Mouse (Mus musculus) layer of hippocampus, adult 9-11 months (tissue): ENCODE measurements around the gene Gemin4.

Source experiments
- DNase-seq: peaks from one replicate; pipeline ENCODE4 v3.0.0; 2022

The Gemin4 gene

DNA sequence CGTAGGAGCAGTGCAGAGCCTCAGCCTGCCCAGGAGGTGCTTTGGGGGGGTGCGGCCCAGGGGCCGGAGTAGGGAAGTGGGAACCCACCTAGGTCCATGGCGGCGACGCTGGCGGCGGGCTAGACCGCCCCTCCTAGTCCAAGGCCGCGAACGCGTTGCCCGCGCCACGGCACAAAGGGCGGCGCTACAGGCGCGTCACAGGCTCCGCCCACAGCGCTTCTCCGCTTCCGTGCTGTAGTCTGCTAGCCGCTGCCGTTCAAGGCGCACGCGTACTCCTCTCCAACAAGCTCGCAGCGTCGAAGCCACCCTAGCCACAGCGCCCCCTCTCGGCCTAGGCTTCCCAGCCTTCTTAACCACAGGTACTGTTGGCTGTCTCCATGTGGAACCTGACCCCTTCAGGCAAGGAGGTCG is at the start of gene Gemin4, which contains the start of gene Dbil5:
Gene Gemin4, minus strand, starts transcription at position 275 of the 411 bp plus-strand sequence.
Gene Dbil5, plus strand, starts transcription at position 219 of the 411 bp plus-strand sequence.
- peak; percentile 97 for DNase-seq

DNA sequence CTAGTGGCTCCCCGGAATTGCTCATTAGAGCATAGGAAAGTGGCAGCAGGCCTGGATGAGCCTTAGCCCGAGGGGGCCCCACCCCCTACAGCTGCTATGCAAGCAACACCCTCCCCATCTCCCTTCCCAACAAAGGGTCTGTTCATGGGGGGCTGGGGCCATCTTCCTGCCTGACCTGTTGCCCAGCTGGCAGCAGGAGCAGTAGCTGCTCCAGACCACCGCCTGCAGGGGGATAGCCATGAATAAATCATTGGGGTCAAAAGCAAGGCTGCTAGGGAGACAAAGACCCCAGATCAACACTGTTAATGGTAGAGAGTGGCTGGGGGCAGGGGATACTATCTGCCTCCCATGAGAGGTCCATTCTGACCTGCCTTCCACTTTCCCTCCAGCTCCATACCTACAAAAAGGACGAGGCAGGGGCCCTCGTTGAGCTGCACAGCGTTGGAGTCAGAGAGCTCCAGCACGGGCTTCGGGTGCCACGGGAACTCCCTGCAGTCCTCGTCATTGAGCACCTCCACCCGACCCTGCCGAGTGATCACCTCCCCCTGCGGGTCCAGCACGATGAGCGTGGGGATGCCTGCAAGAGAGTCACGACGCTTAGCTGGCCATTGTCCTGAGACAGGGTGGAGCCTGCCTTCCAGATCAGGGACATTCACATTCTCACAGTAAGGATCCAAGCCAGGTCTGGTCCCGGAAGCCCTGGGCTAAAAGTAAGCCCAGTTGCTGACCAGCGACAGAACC is 45.3 kb upstream of the Gemin4 start:
- no peak for DNase-seq

DNA sequence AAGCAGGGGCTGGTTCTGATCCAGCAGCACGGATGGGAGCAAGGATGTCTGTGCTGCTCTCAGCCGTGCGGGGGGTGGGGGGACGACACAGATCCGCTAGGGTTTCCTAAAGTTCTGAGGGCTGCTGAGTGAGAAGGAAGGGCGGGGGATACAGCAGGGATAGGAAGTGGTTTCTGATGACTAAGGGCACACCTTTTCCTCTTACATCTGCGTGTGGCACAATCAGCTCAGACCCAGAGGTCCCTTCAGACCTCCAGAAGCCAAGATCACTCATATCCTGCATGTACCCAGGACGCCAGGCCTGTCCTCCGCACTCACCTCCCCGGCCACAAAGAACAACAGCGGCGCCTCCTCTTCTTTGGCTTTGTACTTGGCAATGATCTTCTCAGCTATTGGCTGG is 43.8 kb upstream of the Gemin4 start:
- no peak for DNase-seq

DNA sequence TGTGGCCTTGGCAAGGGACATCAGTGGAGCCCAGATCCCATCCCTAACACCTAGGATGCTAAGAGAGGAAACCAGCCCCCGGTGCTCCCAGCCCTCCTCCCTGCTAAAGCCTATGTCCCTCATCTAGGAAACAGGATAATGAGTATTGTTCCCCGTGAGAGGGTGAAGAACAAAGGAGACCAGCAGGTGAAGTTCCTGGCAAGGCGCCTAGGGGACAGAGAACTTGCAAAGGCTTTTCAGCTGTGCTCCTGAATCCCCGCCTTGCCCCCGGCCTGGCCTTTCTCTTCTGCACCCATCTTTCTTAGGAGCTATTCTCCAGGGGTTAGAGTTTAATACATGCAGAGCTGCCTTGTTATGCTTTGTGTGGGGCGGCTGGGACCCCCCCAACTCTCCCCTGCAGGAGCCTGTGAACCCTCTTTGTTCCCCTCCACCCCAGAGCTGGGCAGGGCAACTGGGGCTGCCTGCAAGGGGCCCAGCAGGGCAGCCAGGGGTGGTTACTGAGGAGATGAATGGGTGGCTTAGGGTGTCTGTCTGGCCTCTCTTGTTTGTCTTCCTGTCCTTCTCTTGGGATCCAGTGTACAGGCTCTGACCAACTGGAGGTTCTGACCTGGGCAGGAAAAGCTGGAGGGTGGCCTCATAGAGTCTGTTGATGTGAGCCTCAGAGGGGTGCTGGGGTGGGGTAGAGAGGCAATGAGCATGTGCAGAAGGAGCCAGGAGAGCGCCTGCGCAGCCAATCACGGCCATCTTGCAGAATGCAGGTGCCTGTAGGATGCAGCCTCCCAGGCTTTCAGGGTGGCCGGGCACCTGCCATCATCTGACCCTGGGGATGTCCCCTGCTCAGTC is 43.0 kb upstream of the Gemin4 start:
- DNase-seq: no peak

DNA sequence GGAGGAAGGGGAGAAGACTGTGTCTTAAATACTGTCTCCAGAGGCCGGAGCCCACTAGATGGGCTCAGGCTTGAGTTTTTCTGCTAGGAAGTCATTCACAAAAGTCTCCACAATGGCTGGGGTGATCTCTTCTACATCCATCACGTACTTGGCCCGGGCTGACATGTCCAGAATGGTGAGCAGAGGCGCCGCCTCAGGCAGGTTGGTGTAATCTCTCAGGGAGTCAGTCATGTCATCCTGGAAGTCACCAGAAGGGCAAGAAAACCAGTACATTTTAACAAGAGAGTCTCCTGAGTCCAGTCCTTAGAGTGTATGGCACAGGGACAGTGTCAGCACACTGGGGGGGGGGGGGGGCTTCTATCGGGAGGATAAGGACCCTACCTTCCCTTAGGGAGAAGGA is 41.0 kb upstream of the Gemin4 start:
- DNase-seq: no peak

DNA sequence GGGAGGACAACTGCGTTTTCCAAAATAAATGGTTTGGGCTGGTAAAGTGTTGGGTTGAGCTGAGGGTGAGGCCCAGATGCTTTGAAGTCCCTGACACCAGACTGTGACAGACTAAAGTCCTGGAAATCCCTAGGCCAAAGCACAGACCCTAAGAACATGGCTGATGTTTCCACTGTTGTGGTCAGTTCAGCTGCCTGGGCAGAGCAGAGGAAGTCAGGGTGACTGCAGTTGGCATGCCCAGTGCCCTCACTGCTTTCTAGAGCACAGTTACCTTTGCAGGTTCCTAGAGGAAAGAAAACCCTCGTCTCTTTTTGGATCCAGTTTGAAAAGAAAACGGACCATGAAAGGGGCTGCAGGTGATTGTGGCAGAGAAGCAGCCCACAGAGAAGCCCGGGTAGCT is 39.9 kb upstream of the Gemin4 start:
- DNase-seq: no peak

DNA sequence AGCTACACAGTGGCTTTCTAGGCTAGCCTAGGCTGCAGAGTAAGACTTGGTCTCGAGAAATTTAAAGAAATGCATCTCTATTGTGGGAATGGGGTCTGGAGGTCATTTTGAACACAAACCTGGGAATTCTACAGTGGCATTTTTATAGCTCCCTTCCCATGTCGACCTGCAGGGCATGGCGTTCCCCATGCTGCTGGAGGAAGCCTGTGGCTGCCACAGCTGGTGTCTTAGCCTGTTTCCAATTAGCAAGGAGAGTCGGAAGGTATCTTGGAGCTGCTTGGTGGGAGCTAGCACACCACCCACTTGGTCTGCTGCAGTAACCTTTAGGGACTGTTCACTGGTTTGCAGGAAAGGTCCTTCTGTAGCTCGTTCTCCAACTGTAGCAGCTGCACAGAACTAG is 38.7 kb upstream of the Gemin4 start:
- no peak for DNase-seq

DNA sequence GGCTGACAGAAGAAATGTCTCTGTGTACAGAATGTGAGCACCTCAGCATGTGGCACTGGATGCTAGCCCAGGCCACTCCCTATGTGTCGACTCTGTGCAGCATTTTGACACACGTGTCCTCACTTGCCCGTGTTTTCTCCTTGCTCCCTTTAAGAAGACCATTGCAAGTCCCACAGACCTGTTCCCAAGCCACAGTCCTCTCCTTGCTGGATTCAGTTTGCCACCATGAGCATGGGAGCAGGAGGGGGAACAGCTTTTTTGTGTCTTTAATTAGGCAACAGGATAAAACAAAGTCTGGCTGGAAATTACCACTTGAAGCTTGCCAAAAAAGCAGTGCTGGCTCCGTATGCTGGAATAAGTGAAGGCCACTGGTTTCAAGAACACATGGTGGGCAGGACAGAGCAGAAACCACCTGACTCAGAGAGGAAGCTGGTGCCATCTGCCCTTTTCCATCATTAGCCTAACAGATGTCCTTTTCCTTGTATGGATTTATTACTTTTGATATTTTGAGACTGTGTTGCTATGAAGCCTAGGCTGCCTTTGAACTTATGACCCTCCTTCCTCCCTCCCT is 38.1 kb upstream of the Gemin4 start:
- DNase-seq: peak; percentile 71

DNA sequence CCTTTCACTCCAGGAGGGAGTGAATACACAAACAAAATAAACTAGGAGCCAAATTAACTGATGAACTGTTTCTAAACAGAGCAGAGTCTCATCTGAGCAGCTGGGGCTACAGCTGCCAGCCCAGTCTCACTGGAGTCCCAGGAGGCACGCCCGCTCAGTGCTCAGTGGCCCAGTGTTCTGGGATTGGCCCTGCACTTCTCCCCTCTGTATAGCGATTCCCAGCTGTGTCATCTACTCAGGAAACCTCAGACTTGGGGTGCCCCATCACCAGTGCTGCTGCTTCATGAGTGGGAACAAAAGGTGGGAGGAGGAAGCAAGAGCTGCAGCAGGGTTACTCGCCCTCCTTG is 36.4 kb upstream of the Gemin4 start:
- no peak for DNase-seq

DNA sequence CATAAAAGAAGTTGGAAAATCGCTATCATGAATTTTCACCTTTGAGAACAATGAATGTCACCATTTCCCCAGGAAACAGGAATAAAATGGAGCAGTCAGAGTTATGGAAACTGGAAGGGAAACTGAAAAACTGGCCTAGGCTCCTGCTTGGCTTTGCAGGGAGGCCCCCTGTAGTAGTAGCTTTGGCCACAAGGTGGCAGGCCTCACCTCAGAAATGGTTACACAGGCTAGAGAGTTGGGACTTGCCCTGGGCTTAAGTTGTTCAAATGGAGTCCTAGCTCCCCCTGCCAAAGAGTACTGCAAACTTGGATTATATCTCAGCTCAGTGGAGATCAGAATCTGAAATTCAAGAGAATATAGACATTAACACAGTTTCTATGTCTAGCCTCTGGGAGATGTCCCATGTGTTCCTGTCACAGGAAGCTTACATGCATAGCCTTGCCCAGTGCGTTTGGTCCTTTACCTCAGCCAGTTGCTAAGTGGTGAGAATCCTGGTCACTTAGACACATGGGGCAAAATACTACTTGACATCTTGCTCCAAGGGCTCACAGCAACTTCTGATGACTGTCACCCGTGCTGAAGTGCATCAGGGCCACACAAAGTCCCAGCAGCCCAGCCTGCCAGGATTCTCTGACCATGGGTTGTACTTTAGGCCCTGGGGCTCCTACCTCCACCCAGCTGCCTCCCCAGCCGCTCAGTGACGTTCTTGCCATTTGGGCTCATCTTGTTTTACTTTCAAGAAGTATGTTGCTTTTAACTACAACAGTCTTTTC is 35.9 kb upstream of the Gemin4 start:
- DNase-seq: peak; percentile 83

DNA sequence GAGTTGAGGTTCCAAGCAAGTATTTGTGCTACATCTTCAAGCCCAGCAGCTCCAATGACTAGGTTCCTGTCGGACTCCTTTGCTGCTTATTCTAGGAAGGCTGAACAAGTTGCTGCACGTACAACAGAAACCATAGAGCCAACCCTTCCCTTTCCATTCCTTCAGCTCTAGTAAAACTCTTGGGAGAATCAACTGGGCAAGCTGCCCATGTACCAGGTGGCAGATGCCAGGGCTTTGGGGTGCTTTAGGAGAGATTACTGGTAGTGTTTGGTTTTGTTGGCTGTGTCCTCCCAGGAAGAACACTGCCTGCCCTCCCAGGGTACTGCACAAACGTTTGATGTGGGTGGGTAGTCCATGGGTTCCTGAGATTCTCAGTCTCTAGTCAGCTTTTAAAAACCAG is 34.6 kb upstream of the Gemin4 start:
- DNase-seq: no peak

DNA sequence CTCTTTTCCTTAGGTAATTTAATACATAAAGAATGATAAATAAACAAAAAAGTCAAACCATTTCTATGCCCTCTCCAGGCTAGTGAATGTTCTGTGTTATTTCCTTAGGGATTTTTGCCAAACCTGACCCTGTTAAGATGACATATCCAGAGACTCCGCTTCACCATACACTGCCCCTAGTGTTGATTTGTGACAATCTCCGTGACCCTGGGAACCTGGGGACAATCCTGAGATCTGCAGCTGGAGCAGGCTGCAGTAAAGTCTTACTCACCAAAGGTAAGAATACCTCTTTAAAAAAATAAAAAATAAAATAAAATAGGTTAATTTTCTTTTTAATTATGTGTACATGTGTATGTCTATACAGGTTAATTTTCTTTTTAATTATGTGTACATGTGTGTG is 29.8 kb upstream of the Gemin4 start:
- no peak for DNase-seq

DNA sequence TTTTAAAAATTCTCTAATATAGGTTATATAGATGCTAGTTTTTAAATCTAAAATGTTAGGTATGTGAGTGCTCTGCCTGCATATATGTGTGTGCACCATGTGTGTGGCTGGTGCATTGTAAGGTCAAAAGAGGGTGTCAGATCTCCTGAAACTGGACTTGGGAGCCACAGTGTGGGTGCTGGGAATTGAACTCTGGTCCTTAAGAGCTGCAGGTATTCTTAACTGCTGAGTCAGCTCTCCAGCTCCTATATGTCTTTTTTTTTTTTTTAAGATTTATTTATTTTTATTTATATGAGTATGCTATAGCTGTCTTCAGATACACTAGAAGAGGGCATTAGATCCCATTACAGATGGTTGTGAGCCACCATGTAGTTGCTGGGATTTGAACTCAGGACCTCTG is 29.0 kb upstream of the Gemin4 start:
- no peak for DNase-seq

DNA sequence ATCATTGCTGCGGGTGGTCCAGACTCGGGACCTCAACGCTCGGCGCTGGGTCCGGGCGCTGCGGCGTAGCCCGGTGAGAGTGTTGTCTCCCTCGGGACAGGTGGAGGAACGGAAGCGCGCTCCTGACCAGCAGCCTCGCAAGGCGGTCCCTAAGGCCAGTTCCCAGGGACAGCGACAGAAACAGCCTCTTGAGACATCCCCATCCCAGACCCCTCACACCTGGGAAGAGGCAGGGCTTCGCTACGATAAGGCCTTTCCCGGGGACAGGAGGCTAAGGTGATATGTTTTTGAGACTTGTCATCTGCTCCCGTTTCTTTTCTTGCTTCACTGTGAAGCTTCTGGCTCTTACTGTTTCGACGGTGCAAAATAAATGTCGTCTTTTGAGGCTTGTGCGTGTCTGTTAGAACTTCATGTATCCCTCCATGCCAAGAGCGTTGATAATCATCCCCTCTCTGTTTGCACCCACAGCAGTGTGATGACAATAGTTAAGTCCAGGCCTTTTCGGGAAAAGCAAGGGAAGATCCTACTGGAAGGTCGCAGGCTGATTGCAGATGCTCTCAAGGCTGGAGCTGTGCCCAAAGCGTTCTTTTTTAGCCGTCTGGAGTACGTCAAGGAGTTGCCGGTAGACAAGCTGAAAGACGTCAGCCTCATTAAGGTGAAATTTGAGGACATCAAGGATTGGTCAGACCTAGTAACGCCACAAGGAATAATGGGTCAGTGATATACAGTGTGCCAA is 26.5 kb upstream of the Gemin4 start:
- DNase-seq: no peak

DNA sequence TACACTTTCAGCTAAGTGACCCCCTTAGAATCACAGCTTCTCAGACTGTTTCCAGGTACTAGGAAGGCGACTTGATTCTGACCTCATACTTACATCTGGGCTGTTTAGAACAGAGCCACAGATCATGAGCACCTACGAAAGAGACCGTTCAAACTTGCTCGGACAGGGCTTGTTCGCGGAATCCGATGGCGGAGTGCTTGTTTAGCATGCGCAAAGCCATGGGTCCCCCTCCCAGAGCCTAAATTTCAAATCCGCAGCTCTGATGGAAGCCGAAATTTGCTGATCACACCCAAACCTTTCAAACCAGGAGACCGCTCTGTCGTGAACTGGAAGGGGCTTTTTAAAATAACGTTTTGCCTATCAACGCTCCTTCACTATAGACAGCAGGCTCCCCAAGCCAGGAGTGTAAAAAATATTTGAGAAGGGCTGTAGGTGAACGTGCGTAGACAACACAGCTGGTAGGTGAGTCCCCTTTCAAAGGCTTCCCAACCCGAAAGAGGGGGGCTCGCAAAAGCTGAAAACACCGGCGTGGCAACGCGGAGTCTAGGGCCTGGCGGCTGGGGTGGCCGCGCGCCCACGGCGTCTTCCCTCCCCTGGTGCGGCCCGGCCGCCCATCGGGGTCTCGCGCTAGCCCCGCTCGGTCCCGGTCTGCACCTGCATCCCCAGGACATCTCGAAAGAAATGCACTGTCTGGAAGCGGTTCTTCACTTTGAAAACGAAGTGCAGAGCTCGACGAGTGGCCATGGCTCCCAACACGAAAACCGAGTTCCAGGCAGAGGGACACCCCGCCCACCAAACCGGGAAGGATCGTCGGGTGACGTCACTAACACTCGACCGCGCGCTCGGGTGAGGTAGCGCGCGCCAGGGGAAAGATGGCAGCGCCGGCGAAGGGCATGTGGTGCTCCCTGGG is 25.7 kb upstream of the Gemin4 start, which contains the start of the genes Mrm3 and Glod4:
Gene Mrm3, plus strand, starts transcription at position 815 of the 910 bp plus-strand sequence.
Gene Glod4, minus strand, starts transcription at position 825 of the 910 bp plus-strand sequence.
- peak; percentile 90 for DNase-seq

DNA sequence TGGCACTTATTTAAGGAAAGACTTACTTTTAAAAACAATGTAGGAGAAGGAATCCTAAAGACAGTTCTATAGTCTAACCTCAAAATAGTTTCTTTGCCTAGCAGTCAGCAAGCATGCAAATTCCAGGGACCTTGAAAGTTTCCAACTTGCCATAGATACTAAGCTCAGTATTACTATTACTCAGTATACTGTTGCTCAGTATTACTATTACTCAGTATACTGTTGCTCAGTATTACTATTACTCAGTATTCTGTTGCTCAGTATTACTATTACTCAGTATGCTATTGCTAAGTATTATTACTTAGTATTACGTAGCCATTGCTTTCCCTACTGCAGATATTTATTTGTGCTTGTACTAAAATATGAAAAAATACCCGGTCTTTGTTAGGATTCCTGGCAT is 22.3 kb upstream of the Gemin4 start:
- DNase-seq: no peak

DNA sequence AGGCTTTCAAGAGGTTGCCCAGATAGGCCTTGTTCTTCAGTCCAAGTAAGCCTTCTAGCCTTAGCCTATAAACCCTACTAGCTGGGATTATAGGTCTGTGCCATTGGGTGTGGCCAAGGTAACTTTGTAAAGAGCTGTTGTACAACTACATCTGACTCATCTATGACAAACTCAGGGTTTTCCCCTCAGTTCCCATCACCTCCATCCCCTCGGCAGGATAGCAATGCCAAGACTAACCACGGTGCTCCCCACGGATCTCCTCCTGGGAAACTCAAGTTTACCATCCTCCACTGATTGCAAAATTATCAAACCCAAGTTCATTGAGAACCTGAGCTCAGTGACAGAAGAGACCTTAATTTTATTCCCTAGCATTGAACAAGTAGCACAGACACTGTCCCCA is 18.7 kb upstream of the Gemin4 start:
- no peak for DNase-seq

DNA sequence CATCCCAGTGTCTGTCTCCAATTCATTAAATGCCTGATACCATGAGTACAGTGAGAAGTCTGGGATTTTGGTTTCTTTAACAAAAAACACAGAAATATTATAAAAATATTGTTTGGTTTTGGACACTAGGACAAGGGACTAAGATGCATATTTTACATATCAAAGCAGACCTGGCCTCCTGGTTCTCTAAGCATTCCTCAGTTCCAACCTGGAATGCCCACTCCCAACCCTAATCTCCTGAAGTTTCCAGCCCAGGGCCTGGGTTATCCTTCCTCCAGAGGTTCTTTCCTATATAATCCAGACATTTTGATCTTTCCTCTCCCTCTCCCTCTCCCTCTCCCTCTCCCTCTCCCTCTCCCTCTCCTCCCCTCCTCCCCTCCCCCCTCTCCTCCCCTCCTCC is 7.6 kb upstream of the Gemin4 start:
- no peak for DNase-seq

DNA sequence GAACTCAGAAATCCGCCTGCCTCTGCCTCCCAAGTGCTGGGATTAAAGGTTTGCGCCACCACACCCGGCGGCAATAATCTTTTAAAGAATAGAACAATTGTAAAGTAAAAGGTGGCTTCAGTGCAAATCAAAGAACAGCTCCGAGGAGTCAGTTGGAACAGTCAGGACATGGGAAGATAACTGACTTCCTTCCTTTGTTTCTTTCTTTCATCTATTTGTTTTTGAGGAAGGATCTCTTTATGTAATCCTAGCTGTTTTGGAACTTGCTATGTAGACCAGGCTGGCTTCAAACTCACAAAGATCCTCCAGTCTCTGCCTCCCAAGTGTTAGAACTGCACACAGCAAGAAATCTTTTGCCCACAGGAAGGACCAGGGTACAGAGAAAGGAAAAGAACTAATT is 7.2 kb upstream of the Gemin4 start:
- DNase-seq: no peak

DNA sequence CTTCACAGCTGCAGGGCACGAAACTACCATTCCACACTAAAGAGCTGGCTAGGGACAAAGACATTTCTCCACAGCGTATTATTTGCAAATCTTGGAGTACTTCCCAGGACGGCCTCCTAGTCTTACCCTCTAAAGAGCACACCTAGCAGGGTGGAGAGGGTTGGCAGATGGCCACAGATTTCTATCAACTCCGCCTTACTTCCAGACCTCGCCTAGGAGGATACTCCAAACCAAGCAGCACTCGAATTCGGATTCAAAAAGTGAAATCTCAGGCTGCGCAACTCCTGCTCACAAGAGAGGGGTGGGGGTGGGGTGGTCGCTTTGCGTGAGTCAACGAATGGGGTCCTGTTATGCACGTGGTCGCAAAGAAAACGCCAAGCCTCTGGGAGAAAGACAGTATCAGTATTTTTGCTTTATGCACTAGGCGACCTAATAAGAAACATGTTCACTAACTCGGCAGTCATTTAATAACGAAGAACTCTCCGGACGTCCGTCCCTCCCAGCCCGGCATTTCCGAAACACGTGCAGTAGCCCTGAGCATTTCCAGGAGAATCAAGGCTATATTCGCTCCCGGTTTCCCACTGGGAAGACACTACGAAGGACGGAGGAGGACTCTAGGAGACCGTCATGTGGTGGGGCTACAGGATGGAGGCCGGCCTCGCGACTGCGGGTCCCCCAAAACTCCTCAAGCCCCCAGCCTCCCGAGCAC is 629 bp downstream of the Gemin4 start:
- no peak for DNase-seq
